Mouse (Mus musculus) cerebellum, adult 18-20 months (tissue): ENCODE measurements at regions not wholly inside any gene's neighbourhood (a gene's known extent, or its start where the extent isn't known, plus 50 kb on each side); places are given as distances from the start of the nearest gene placed in this dataset.
"Not testable (repeated sequence)": the region's sequence is repeated elsewhere in the genome, so short reads cannot be mapped to it uniquely, and the experiment has no call there.

ENCODE experiments used
- DNase-seq, 2 experiments: peaks; one replicate each; pipeline ENCODE4 v3.0.0; 2021

DNA sequence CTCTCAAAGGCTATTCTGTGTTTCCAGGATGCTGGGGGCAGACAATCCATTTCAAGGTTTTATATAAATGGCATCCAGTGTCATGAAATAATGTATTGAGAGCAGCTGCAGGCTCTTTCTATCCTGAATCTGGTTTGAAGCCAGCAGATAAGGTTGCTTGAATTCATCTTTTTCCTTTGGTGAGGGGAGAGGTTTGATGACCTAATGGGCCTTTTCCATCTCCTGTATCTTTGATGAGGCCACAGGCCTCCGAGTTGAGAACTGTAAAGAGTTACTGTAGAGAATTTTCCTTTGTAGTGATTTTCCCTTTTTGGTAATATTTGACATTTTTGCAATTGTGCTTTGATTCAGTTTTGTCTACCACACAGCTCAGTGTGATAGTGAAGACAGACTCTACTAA is 458.8 kb upstream of the 1700008P02Rik start:
- no peak for DNase-seq

DNA sequence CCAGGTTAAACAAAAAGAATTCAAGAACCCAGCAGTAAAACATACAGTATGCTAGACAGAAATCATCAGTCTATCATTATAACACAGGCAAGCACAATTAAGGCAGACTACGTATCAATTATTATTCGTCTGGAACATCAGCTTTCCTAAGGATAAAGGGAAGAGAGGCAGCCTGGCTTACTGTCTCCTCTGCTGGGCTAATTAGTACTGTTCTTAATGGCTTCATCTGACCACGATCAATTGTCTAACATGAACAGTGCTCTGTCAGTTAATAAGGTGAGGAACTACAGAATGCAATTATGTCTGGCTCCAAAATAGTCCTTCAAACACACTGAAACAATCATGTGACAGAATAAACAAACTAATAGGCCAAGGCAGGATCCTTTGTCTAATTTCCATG is 456.6 kb upstream of the 1700008P02Rik start:
- DNase-seq, result no peak

DNA sequence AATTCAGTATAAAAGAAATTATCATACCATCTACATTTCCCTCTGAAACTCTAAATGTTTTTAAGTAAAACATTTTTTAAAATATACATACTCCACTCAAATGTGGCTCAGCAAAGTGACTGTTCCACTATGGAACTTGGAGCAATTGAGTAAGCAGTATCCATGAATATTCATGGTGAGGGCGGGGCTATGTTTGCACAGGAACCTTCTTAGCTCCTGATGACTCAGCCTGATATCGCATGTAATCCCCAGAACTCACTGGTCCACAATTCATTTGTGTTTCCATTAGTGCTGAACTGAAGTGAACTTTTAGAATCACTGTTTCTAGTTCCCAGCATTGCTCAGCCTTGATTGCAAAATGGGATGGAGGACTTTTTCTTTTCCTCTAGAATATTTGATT is 454.2 kb upstream of the 1700008P02Rik start:
- DNase-seq, result no peak

DNA sequence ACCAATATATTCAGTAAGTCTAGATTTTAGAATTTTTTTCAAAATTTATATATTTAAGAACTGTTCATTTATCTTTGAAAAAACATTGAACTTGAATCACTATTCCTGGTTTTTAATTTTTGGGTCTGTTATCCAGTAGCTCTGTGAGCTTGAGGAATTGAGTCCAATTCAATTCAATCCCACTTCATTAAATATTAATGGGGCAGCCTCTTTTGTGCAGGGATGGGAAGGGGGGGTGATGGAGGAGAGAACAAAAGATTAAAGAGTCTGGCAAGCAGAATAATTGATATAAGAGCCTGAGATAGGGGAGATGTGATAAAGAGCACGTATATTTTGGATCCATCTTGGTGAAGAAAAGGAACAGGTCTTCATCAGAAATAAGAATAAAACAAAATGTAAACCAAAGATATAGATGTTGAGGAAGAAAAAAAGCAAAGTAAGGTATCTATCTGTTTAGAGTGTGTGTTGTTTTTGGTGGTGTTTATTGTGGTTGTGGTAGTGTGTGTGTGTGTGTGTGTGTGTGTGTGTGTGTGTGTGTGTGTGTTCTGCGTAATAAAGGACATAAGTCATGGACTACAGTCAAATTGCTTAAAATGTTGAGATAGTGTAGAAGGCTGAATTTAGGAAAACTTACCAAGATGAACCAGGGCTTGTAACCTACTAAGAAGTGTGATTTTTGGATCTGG is 421.3 kb upstream of the 1700008P02Rik start:
- DNase-seq, result no peak

DNA sequence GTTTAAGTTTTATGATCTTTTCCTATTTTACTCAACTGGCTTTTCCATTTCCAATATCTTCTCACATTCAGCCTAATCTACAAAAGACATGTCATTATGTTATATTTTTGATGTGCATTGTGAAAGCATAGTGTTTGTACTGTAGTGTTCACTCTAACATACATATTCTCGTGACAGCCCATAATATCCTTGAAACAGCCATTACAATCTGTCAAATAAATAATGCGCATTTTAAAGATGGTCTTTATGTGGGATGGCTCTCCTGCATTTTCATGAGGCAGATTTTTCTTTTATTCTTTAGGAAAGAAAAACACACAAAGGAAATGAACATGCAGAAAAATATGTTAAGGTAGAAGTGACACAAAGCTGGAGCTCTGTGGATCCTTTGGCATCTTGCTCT is 415.6 kb upstream of the 1700008P02Rik start:
- no peak for DNase-seq

DNA sequence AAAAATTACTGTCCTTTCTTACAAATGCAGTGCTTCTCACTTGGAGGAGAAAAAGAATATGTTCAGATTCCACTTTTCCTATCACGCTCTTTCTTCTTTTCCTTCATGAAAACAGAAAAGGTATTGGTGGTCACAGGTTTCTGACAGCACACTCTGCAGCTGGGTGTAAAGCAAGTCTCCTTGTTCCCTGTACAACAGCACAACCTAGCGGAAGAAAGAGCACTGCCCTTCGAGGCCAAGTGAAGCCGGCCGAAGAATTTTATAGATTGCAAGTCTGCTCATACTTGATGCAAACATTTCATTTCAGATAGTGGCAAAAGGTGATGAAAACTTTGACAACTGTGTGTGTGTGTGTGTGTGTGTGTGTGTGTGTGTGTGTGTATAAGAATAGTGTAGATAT is 407.6 kb upstream of the 1700008P02Rik start:
- peak; percentile 13 to 29 for DNase-seq

DNA sequence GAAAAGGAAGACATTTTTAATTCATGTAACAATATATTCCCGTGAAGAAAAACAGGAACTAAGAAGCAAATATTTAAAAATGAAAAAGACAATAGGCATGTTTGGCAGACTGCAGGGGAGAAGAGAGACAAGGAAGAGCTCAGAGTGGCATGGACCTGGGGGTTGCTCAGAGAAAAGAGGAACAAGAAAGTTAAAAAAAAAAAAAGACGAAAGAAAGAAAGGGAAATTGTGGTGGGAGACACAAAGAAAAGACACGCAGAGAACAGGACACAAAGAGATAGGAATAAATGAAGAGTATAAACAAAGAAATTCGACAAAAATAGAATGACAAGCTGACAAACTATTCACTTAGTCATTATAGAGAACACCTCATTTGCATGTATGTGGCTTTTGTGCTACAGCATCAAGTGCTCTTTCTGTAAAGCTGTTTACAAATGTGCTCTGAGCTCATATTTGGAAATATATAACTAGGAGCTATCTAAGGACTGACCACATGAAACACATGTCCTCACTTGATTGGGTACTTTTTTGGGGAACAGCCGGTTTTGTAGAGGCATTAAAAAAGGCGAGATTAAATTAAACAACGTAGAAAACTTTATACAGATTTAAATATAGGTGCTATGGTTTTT is 394.2 kb upstream of the 1700008P02Rik start:
- no peak for DNase-seq

DNA sequence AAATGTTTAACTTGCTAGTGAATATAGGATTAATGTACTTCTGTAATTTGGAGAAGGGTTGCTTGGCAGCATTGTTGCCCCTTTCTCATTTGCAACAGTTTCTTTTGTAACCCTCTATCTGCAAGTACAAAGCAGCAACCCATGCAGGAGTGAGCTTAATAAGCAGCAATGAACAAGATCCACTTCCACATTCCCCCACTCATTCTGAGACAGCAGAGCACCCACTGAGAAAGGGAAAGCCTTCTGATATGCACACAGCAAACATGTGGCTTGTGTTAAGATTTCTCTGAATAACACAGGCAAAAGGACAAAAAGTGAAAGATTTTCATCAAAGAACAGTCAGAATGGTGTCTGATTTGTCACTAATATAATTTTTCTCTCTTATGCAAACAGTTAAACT is 393.3 kb upstream of the 1700008P02Rik start:
- no peak for DNase-seq

DNA sequence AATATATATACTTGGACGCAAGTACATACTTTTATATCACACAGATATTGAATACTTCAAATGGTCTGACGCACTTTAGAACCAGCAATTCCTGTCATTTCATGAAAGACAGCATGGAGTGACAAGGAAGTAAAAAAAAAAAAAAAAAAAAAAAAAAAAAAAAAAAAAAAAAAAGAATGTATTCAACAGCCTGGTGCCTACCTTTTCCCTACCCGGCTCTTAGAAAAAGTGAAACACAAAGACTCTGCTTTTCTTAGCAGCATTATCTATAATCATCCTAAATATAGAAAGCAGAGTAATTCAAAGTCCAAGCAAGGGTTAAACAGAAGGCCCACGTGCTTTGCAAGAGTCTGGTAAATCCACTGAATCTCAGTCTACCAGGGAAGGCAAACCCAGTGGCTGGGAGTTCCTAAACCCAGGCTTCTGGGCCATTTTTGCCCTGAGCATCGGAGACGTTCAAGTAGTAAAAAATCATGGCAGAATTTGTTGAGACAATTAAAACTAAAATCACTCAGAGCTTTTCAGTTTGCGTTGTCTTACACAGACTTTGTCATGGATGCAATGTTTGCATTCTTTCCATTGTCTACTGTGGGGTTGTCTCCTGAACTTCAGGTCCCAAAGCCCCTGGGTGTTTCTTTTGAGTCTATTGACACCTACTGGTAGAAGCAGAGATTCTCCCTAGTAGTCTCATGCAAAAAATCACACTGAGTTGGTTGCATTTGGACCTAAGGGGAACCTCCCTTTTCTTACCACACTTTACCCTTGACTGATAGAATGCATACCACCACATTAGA is 390.2 kb upstream of the 1700008P02Rik start:
- DNase-seq, result no peak

DNA sequence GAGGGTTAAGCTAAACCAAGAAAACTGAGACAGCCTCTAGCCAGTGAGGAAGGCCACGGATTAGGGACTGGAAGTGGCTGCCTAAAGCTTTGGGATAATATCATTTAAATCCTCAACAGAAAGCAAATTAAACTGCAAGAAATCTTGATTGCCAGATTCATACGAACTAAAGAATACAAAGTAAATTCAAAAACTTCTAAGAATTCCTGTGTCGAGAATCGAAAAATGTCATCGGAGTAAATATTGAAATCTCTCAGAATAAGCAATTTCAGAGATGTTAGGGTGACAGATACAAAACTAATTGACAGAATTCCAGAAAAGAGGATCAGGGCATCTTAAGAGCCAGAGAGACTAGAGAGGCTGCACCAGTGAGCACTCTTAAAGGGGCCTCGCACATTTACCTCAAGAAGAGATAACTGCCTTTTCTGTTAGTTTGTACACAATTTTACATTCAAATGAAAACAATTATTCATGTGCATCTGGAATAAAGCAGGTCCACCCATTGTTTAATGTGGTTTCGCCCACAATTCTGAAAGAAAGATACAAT is 388.5 kb upstream of the 1700008P02Rik start:
- DNase-seq, result no peak

DNA sequence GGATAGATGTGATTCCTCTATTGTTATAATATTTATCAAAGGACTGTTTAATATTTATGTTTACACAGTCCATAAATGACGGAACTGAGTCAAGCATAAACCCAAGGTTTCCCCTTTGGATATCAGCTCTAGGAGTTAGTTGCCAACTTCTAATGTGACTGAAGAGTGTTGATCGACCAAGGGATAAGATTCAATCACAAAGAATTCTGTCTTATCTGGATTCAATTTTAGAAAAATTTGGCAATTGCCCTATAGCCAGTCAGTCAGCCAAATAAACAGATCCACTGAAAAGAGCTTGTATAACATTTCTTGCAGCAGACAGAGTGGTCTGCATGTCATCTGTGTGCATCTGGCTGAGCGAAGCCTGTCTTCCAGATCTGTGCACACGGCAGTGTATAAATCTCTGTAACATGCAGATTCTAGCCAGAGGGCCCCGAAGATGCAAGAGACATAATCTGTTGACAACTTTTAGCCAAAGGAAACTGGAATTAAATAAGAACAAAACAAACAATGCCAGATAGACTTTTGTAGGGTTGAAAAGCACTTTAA is 387.6 kb upstream of the 1700008P02Rik start:
- no peak for DNase-seq

DNA sequence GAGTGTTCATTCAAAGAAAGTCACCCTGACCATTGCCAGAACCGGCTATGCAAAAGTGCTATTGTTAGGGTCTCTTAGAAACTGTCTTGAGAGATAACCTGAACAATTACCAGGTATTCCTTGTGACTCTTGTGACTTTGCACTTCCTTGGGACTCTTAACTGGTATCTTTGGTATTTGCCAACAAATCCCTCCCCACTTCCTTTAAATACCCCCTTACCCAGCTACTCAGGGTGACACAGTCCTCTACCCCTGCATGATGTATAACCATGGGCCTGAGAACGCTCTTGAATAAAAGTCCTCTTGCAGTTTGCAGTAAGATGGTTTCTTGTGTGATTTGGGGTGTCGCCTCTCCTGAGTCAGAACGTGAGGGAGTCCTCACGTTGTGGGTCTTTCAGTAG is 371.5 kb upstream of the 1700008P02Rik start:
- not testable (repeated sequence) for DNase-seq

DNA sequence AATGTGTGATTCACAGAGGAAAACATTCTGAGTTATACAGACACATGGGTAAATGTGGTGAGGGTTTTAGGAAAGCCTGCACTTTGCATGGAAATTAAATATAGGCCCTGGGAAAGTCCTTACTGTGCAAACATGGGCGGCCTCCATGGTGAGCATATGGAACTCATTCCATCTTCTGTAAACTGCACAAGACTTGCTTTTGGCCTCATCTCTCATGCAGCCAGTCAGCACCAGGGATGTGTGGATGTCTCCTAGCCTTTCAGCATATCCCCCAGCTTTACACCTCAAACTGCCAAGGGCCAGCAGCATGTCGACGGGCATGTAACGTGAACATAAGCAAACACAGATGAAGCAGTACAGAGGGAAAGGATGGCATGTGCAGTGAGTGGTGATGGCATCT is 364.7 kb upstream of the 1700008P02Rik start:
- DNase-seq, result no peak

DNA sequence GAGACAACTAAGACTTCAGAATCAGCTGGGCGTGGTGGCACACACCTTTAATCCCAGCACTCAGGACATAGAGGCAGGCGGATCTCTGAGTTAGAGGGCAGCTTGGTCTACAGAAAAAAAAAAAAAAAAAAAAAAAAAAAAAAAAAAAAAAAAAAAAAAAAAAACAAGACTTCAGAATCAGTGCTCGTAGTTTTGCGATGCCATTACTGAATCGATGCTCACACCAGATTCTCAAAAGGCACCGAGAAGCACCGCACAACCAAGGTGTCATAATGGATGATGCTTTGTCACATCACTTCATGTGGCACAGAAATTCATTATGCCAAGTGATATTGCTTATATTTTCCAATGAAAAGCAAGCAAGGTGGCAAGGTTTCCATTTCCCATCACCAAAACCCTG is 337.4 kb upstream of the 1700008P02Rik start:
- DNase-seq, result no peak

DNA sequence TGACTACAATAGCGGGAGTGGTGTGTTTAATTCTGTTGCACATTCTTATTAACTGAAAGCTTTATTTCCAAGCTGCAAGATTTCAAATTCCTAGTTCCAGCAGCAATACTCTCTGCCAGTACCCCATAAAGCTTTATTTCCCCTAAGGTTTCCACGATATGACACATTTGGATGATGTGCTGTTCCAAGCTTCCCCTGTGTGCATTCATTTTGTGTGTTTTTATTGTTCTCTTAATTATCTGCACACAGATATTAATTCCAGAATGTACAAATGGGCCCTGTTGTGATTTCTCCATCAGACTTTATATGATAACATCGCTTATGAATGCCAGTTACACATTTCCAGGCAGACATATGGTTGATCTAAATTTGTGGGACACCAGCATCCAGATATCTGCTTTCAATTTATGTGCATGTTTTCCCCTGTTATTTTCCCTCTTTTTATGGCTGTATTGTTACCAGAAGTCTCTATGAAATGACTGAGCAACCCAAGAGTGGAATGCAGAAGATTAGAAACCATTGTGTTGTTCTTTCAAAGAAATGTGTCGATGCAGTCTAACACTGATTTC is 312.4 kb upstream of the 1700008P02Rik start:
- no peak for DNase-seq

DNA sequence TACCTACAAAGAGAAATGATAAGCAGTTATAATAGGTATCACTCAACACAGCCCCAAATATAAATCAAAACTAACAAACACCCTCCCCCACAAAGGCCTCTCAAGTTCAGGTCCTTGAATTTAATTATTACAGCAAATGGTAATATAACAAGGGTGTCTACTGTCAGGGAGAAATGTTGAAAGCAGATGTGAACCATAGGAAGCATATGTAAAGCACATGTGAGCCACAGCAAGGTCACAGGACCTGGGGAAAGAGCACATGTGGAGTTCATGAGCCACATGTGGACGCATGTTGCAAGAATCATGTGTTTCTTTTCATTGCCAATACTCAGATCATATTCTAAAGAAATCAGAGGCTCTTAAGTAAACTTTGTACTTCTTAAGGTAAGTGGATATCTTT is 306.5 kb upstream of the 1700008P02Rik start:
- DNase-seq, result no peak

DNA sequence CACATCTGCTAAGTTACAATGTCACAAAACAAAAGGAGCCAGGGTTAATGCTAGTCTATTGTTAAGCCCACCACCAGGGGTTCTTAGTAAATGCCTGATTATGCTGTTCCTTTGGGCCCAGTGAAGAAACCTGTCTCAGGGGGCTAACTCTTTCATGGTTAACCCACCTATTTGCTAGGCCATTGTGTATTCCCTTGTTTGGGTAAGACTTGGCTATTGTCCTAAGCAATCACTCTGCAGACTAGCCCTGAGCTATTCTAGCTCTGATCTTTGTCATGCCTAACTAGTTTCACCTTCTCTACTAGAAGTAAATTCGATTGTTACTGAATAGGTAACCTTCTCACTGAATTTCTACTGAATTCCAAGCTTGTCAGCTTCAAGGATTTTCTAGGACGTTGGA is 302.4 kb upstream of the 1700008P02Rik start:
- not testable (repeated sequence) for DNase-seq

DNA sequence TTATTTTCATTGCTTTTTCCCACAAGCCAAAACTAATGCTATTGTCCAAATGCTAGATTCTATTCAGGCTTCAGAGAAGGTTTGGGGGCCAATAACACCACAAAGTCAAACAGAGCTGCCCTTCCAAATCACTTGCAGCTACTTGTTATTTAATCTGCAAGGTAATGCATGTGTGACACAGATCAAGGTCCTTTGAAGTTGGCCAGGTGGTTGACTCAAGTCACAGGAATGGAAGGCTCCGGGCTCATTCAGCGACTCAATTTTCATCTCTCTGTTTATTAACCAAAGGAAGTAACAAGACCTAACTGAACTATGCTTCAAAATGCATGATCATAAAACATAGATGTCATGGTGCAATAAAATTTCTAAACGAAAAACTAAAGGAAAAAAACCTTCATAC is 300.0 kb upstream of the 1700008P02Rik start:
- no peak for DNase-seq

DNA sequence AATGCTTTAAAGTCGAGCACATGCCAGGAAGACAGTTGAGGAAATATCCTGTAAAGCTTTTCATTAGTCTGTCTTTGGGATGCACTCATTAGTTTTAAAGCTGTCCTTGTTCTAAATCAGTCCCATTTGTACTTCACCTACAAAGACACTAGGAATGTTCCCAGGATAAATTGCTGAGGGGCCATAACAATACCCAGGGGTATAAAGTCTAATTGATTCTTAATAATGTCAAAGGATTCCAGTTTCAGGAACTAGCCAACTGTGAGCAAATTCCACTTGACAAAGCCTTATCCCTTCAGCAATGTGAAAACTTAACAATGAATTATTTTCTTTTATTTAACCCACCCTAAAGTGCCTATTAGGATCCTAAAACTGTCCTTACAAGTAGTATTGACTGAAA is 267.7 kb upstream of the 1700008P02Rik start:
- DNase-seq, result no peak

DNA sequence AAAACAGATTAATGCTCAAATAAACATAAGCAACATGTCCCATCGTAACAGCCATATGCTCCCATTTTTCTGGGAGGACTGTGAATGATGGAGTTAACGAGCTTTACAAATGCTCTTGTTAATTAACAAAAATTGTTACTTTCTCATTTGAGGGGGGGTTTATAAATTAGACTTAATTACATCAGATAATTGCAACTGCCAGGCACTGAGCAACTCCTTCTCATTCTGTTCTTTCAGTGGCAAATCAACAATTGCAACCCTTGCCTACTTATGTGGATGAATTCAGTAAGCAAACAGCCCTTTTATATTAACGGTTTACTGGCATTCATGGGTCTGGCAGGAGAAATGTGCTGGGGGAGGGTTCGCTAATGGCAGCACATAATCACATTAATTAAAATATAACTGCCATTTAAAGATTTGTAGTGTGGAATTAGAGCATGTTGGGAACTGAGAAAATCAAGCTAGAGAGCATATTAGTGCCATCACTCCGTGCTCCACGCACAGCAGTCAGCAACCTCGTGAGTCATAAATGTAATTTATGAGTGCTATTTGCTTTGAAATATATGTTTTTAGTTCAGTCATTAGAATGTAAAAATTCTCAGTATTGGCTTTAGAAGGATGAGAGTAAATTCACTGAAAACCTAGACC is 266.9 kb upstream of the 1700008P02Rik start:
- DNase-seq, result no peak

DNA sequence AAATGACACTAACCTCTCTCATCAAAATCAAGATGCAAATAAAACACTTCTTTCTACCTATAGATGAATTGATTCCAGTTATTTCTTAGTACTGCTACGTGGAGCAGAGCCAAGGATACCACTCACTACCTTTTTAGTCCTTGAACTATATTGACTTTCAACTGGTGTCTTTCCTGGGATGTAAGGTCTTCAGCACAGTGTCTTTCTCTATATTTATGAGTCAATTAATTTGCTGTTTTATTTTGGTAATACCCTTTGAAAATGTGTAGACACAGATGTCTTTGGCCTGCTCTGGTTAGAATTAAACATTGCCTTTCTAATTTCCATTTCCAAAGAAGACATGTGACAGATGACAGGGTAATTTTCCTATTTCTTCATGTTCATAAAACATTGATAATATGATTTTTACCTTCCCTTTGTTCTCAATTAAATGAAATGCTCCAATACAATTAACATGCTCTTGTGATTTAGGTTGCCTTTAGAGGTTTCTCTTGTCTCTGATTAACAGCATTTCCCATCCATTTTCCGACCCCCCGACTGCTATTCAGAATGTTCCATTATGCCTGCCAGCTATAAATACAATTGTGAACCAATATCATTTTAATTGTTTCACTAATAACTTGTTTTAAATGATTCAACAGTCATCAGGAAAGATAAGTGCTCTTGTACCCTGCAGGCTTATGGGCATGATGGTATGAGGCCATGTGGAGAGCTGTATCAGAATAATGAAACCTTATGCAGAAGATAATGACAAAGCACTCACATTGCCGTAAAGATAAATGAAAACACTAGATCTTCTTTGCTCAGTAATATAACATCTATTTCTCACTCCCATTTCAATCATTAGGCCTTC is 266.2 kb upstream of the 1700008P02Rik start:
- DNase-seq, result no peak

DNA sequence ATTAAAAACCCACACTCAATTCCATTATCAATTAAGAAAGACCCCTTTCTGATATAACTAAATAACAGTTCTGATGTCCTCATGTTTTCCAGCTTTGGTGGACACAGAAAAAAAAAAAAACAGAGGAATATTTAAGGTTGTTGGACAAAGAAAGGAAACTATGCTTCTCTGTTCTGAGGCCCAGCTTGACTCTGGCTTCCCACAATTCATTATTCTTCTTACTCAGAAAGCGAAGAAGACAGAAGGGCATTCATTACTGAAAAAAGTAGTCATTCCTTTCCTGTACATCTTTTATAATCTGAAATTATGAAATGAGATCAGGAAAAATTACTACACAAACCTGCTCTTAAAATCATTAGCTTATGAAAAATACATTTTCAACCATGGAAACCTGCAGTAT is 263.2 kb upstream of the 1700008P02Rik start:
- DNase-seq, result no peak
